Mouse (Mus musculus): ENCODE data around the gene Sprr2j-ps.

Sprr2j-ps gene

GRCm38 (mm10) chr3:92417782-92418181, at the start of gene Sprr2j-ps:
Gene Sprr2j-ps, plus strand, starts transcription at chr3:92418082.
- in situ Hi-C loops (cut with MboI, MseI) = no loop called here

GRCm38 (mm10) chr3:92373613-92374012, 44.3 kb upstream of the Sprr2j-ps start:
- in situ Hi-C loops (cut with MboI, MseI) = no loop called here

- in situ Hi-C loops (cut with MboI, MseI) = loop anchor here in 1 of 2 experiments (10.0 kb wide), 1 partner anchor 679 kb away; the partner anchor contains the start of gene Gm4858
These were observed 32.5 kb upstream of the Sprr2j-ps start, which contains the start of gene Sprr2h for GRCm38 (mm10) chr3:92385385-92385784. Gene Sprr2h, plus strand, starts transcription at chr3:92385685.

GRCm38 (mm10) chr3:92394301-92394700, 23.6 kb upstream of the Sprr2j-ps start:
- in situ Hi-C loops (cut with MboI, MseI) = no loop called here

- in situ Hi-C loops (cut with MboI, MseI) = no loop called here
These were observed 10.2 kb upstream of the Sprr2j-ps start, which contains the start of gene Sprr2i for GRCm38 (mm10) chr3:92407691-92408090. Gene Sprr2i, plus strand, starts transcription at chr3:92407991.

- in situ Hi-C loops (cut with MboI, MseI) = no loop called here
These were observed 11.4 kb downstream of the Sprr2j-ps start, which contains the start of gene Gm9774 for GRCm38 (mm10) chr3:92429323-92429722. Gene Gm9774, minus strand, starts transcription at chr3:92429423.

GRCm38 (mm10) chr3:92432282-92432681, 14.4 kb downstream of the Sprr2j-ps start, which contains the start of gene Sprr2k:
Gene Sprr2k, plus strand, starts transcription at chr3:92432582.
- in situ Hi-C loops (cut with MboI, MseI) = loop anchor here in 1 of 2 experiments (10.0 kb wide), 1 partner anchor 1067 kb away; no protein-coding TSS in a partner anchor

- in situ Hi-C loops (cut with MboI, MseI) = loop anchor here in 1 of 2 experiments (10.0 kb wide), 1 partner anchor 1074 kb away; no protein-coding TSS in a partner anchor
These were observed 20.8 kb downstream of the Sprr2j-ps start, which contains the start of gene Sprr1b for GRCm38 (mm10) chr3:92438689-92439088. Gene Sprr1b, minus strand, starts transcription at chr3:92438789.

- in situ Hi-C loops (cut with MboI, MseI) = no loop called here
These were observed 22.3 kb downstream of the Sprr2j-ps start for GRCm38 (mm10) chr3:92440177-92440576.

- in situ Hi-C loops (cut with MboI, MseI) = no loop called here
These were observed 37.3 kb downstream of the Sprr2j-ps start for GRCm38 (mm10) chr3:92455151-92455550.

GRCm38 (mm10) chr3:92458620-92459019, 40.7 kb downstream of the Sprr2j-ps start, which contains the start of gene Sprr3:
Gene Sprr3, minus strand, starts transcription at chr3:92458720.
- in situ Hi-C loops (cut with MboI, MseI) = no loop called here

GRCm38 (mm10) chr3:92466576-92466975, 48.7 kb downstream of the Sprr2j-ps start:
- in situ Hi-C loops (cut with MboI, MseI) = no loop called here

- in situ Hi-C loops (cut with MboI, MseI) = no loop called here
These were observed 49.5 kb downstream of the Sprr2j-ps start for GRCm38 (mm10) chr3:92467424-92467823.
